Mouse (Mus musculus) small intestine, adult 2 months (tissue): ENCODE measurements around the gene Rhobtb1. TPM values are rescaled to one million over a fixed set of nuclear protein-coding genes. Genes with fewer than 3 reads are reported as not detected.
A peak's percentile ranks its signal among the peaks of the same experiment; 100 is the strongest.

ENCODE experiments used
- H3K27ac ChIP-seq: fragments of 200-500 bp; 2 replicates; pipeline ENCODE4 v1.5.1; 2012; ENCODE audit warnings: low read depth, low read length, control low read depth, inconsistent platforms; ENCODE audit not compliant: insufficient read depth
- H3K27me3 ChIP-seq: fragments of 200-500 bp; 2 replicates; pipeline ENCODE4 v1.6.1; 2012; ENCODE audit warnings: mild to moderate bottlenecking, moderate library complexity, low read length, inconsistent platforms; ENCODE audit not compliant: control insufficient read depth, insufficient read depth
- H3K36me3 ChIP-seq: fragments of 200-500 bp; 2 replicates; pipeline ENCODE4 v1.6.1; 2012; ENCODE audit warnings: mild to moderate bottlenecking, low read length, control low read depth, inconsistent platforms; ENCODE audit not compliant: control insufficient read depth, insufficient read depth
- H3K4me1 ChIP-seq: fragments of 200-500 bp; 2 replicates; pipeline ENCODE4 v1.6.1; 2012; ENCODE audit warnings: low read length, inconsistent platforms, mixed read lengths; ENCODE audit not compliant: control insufficient read depth, insufficient read depth, insufficient read length
- H3K4me3 ChIP-seq: fragments of 200-500 bp; 2 replicates; pipeline ENCODE4 v1.5.1; 2012; ENCODE audit warnings: low read depth, mild to moderate bottlenecking, control low read depth, inconsistent platforms, low read length, moderate library complexity
- CTCF ChIP-seq: fragments of 200-500 bp; IDR thresholded peaks from 2 replicates; pipeline ENCODE4 v1.5.1; 2012; ENCODE audit warnings: low read depth, mild to moderate bottlenecking, control low read depth, inconsistent platforms, low read length, moderate library complexity, mixed read lengths; ENCODE audit not compliant: insufficient replicate concordance, insufficient read length; ENCODE audit errors: extremely low read depth
- POLR2A ChIP-seq: fragments of 200-500 bp; IDR thresholded peaks from 2 replicates; pipeline ENCODE4 v1.6.1; 2012; ENCODE audit warnings: low read depth, mild to moderate bottlenecking, control low read depth, inconsistent platforms, low read length, moderate library complexity
- WGBS: fragments of 180-500 bp; shearing (Covaris S2); methylation state at CpG from one replicate; pipeline ENCODE4 v1.1.7; 2018; 5-methylcytosine and 5-hydroxymethylcytosine counted together
- polyA plus RNA-seq: library from polyadenylated mRNA; depleted of rRNA; stranded (reverse); fragments of >200 nt; gene quantifications from 2 replicates; pipeline ENCODE4 v1.2.3, GENCODE M21; 2012

Gene Rhobtb1
- polyA plus RNA-seq, 1 experiment = 7.9 TPM

- H3K27me3 ChIP-seq = no peaks in the 10 kb centered on the region
- no peaks in the 10 kb centered on the region for H3K4me1 ChIP-seq
- TF ChIP-seq CTCF = no peak
- no peak for TF ChIP-seq POLR2A
- no peak overlapping the region for H3K4me3 ChIP-seq
- H3K36me3 ChIP-seq = peaks cover 3% of the 10 kb centered on the region; the same call in 1 of the 2 replicates
- no peak overlapping the region for H3K27ac ChIP-seq
- WGBS = 79% methylated on average over 6 of the region's 6 CpGs
These were observed 137.5 kb downstream of the Rhobtb1 start for GRCm38 (mm10) chr10:69288720-69289119.

- no peaks in the 10 kb centered on the region for H3K4me1 ChIP-seq
- 89% methylated on average over 8 of the region's 8 CpGs for WGBS
- H3K27ac ChIP-seq = no peak overlapping the region
- TF ChIP-seq CTCF = no peak
- TF ChIP-seq POLR2A = no peak
- H3K4me3 ChIP-seq = no peak overlapping the region
- no peaks in the 10 kb centered on the region for H3K27me3 ChIP-seq
- no peaks in the 10 kb centered on the region for H3K36me3 ChIP-seq
These were observed 139.5 kb downstream of the Rhobtb1 start for GRCm38 (mm10) chr10:69290736-69291135.

GRCm38 (mm10) chr10:69295919-69296318 lies 144.7 kb downstream of the Rhobtb1 start:
- Histone ChIP-seq H3K4me3 (no peak overlapping the region), H3K27me3 (no peaks in the 10 kb centered on the region), H3K4me1 (no peaks in the 10 kb centered on the region), H3K36me3 (no peaks in the 10 kb centered on the region), H3K27ac (no peak overlapping the region)
- WGBS = 80% methylated on average over 9 of the region's 9 CpGs
- no peak for TF ChIP-seq POLR2A
- TF ChIP-seq CTCF = no peak

DNA sequence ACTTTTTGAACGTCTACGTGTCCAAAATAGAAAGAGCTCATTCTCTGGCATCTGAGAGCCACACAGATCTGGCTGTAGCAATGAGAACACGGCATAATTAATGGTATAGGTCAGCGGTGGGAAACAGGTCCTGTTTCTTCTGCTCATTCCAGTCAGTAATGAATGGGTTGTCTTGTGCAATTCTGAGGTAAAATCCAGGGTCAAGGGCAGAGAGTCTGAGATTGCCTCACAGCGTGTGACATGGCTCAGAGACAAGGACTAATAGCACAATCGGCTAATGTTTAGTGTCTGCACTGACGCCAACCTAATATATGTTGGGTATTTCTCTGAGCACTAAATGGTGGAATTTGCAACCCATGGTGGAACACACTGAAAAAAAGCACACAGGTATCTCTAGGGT lies 148.8 kb downstream of the Rhobtb1 start:
- Histone ChIP-seq H3K36me3 (no peaks in the 10 kb centered on the region), H3K4me1 (no peaks in the 10 kb centered on the region), H3K27me3 (no peaks in the 10 kb centered on the region), H3K27ac (no peak overlapping the region), H3K4me3 (no peak overlapping the region)
- TF ChIP-seq POLR2A = no peak
- TF ChIP-seq CTCF = no peak
- 82% methylated on average over 7 of the region's 7 CpGs for WGBS

DNA sequence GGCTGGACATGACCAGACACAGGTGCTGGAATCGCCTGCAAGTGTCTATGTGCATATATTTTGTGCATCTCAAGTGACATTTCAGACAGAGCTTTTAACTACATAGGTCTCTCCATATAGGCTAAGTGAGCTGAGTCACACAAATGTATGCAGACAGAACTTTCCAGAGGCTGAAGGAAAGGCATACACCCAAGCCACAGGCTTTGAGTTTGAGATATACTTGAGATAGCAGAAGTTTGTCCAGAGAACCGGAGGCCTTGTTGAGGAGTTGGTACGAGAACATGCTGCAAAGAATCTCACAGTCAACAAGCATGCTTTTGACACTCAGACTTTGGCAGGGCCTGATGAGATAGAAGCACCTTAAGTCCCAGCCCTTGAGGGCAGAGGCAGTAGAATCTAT lies 151.4 kb downstream of the Rhobtb1 start:
- TF ChIP-seq POLR2A (no peak), CTCF (no peak)

GRCm38 (mm10) chr10:69304819-69305218 lies 153.6 kb downstream of the Rhobtb1 start:
- no peaks in the 10 kb centered on the region for H3K27me3 ChIP-seq
- WGBS = 78% methylated on average over 3 of the region's 3 CpGs
- TF ChIP-seq POLR2A = no peak
- no peak for TF ChIP-seq CTCF
- peaks cover 7% of the 10 kb centered on the region; the same call in 1 of the 2 replicates for H3K4me1 ChIP-seq
- H3K27ac ChIP-seq = no peak overlapping the region
- H3K36me3 ChIP-seq = no peaks in the 10 kb centered on the region
- H3K4me3 ChIP-seq = no peak overlapping the region

More for the DNA sequence above, 151.4 kb downstream of the Rhobtb1 start:
- Histone ChIP-seq H3K36me3 (no peaks in the 10 kb centered on the region), H3K27ac (no peak overlapping the region), H3K4me1 (peaks cover 7% of the 10 kb centered on the region; the same call in 1 of the 2 replicates), H3K4me3 (no peak overlapping the region), H3K27me3 (no peaks in the 10 kb centered on the region)
- 84% methylated on average over 3 of the region's 3 CpGs for WGBS

- Histone ChIP-seq H3K36me3 (no peaks in the 10 kb centered on the region), H3K27ac (no peak overlapping the region)
- 22% methylated on average over 7 of the region's 7 CpGs for WGBS
These were observed 154.4 kb downstream of the Rhobtb1 start for GRCm38 (mm10) chr10:69305600-69305999.

DNA sequence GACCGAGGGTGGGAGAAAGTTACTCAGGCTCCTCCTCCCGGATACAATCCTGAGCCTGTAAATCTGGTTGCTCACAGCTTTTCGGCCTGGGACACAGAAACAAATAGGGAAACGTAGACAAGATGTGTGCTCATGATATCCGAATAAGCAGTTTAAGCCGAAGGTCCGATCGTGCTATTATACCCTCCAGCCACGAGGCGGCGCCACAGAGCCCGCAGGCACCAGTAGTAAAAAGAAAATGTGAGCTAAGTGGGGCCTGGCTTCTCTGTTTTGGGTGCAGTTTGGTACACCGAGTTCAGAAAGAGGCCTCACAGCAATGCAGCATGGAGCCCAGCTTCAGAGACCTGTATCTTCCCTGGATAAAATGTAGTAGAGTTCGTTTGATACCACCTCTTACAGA lies 155.0 kb downstream of the Rhobtb1 start:
- Histone ChIP-seq H3K4me1 (peaks cover 7% of the 10 kb centered on the region; the same call in 1 of the 2 replicates), H3K4me3 (no peak overlapping the region), H3K27me3 (no peaks in the 10 kb centered on the region), H3K36me3 (no peaks in the 10 kb centered on the region), H3K27ac (no peak overlapping the region)
- peak; percentile 83; the same call in 1 of the 2 replicates for TF ChIP-seq CTCF
- no peak for TF ChIP-seq POLR2A
- WGBS = 21% methylated on average over 14 of the region's 14 CpGs

More at GRCm38 (mm10) chr10:69305600-69305999, 154.4 kb downstream of the Rhobtb1 start:
- no peak overlapping the region for H3K4me3 ChIP-seq
- H3K4me1 ChIP-seq = peaks cover 7% of the 10 kb centered on the region; the same call in 1 of the 2 replicates
- TF ChIP-seq POLR2A (no peak), CTCF (no peak)
- no peaks in the 10 kb centered on the region for H3K27me3 ChIP-seq
